Mouse (Mus musculus) hindbrain, postnatal 0 days (tissue): ENCODE measurements around the gene Ttyh2. TPM values are rescaled to one million over a fixed set of nuclear protein-coding genes. Genes with fewer than 3 reads are reported as not detected.

ENCODE experiments used
- ATAC-seq: fragments of 200-750 bp; cut with Nextera tagmentation; 2 replicates; pipeline ENCODE4 v1.8.0; 2017; ENCODE audit warnings: mild to moderate bottlenecking, moderate TSS enrichment, moderate library complexity
- DNase-seq: peaks from one replicate; pipeline ENCODE4 v3.0.0-alpha.2; 2015; ENCODE audit warnings: low spot score
- H3K27ac ChIP-seq: fragments of 300-500 bp; sonication (generic); 2 replicates; pipeline ENCODE4 v1.5.1; 2014; ENCODE audit warnings: mild to moderate bottlenecking
- H3K27me3 ChIP-seq: fragments of 300-500 bp; sonication (generic); 2 replicates; pipeline ENCODE4 v1.6.1; 2014; ENCODE audit warnings: low read length, mixed read lengths; ENCODE audit not compliant: insufficient read depth
- H3K36me3 ChIP-seq: fragments of 300-500 bp; sonication (generic); 2 replicates; pipeline ENCODE4 v1.6.1; 2014; ENCODE audit warnings: low read length, mixed read lengths; ENCODE audit not compliant: insufficient read depth
- H3K4me1 ChIP-seq: fragments of 300-500 bp; sonication (generic); 2 replicates; pipeline ENCODE4 v1.6.1; 2014; ENCODE audit warnings: antibody characterized with exemption, low read length, mixed read lengths; ENCODE audit not compliant: insufficient read depth
- H3K4me2 ChIP-seq: fragments of 300-500 bp; sonication (generic); 2 replicates; pipeline ENCODE4 v1.6.1; 2014; ENCODE audit warnings: low read depth, mild to moderate bottlenecking, low read length, moderate library complexity, mixed read lengths
- H3K4me3 ChIP-seq: fragments of 300-500 bp; sonication (generic); 2 replicates; pipeline ENCODE4 v1.5.1; 2014; ENCODE audit warnings: low read length
- H3K9ac ChIP-seq: fragments of 300-500 bp; sonication (generic); replicated peaks from 2 replicates; pipeline ENCODE4 v1.6.1; 2014; ENCODE audit warnings: mild to moderate bottlenecking, low read length, moderate library complexity, mixed read lengths
- H3K9me3 ChIP-seq: fragments of 300-500 bp; sonication (generic); 2 replicates; pipeline ENCODE4 v1.6.1; 2016; ENCODE audit warnings: low read length, mixed read lengths
- CTCF ChIP-seq: IDR thresholded peaks from 2 replicates; pipeline ENCODE4 v1.5.1; 2016; ENCODE audit warnings: antibody characterized with exemption, control low read depth, low read depth
- WGBS: fragments of 180-500 bp; shearing (Covaris S2); extraction: QIAGEN DNeasy Blood & Tissue Kit; methylation state at CpG from one replicate; pipeline ENCODE4 v1.1.7; 2014; 5-methylcytosine and 5-hydroxymethylcytosine counted together
- polyA plus RNA-seq: library from polyadenylated mRNA; unstranded; fragments of >200 nt; fragmentation: Nextera tagmentation; extraction: Ambion mirVana; gene quantifications from 2 replicates; pipeline ENCODE4 v1.2.1, GENCODE M21; 2015
- total RNA-seq: library from RNA; depleted of rRNA; stranded (reverse); fragments of >200 nt; gene quantifications from 2 replicates; pipeline ENCODE4 v1.2.3, GENCODE M21; 2014

Gene Ttyh2
- total and polyA plus RNA-seq, 2 experiments from 2014 or later: 38.6 to 75.8 TPM

GRCm38 (mm10) chr11:114736913-114737624 is 61.8 kb downstream of the Ttyh2 start:
- peak; percentile 87 for TF ChIP-seq CTCF
- Histone ChIP-seq H3K9ac (peak overlapping the region; percentile 28; the same call in 1 of the 2 replicates), H3K4me1 (no peaks in the 10 kb centered on the region), H3K4me3 (no peak overlapping the region), H3K27ac (peak overlapping the region; percentile 65), H3K27me3 (no peaks in the 10 kb centered on the region), H3K4me2 (no peak overlapping the region), H3K36me3 (no peaks in the 10 kb centered on the region), H3K9me3 (no peaks in the 10 kb centered on the region)
- ATAC-seq (peak; percentile 75), DNase-seq (peak; percentile 82)
- 21% methylated on average over 11 of the region's 11 CpGs for WGBS

GRCm38 (mm10) chr11:114740598-114740997 is 65.4 kb downstream of the Ttyh2 start:
- Histone ChIP-seq H3K4me3 (no peak overlapping the region), H3K9ac (no peak overlapping the region), H3K9me3 (no peaks in the 10 kb centered on the region), H3K36me3 (no peaks in the 10 kb centered on the region), H3K27ac (no peak overlapping the region), H3K27me3 (no peaks in the 10 kb centered on the region), H3K4me2 (no peak overlapping the region), H3K4me1 (no peaks in the 10 kb centered on the region)
- DNase-seq (peak; percentile 31), ATAC-seq (no peak)
- TF ChIP-seq CTCF: no peak
- WGBS: 28% methylated on average over 10 of the region's 10 CpGs

- H3K9me3 ChIP-seq: no peaks in the 10 kb centered on the region
- no peak overlapping the region for H3K4me3 ChIP-seq
- no peak overlapping the region for H3K4me2 ChIP-seq
- no peaks in the 10 kb centered on the region for H3K4me1 ChIP-seq
- no peak for TF ChIP-seq CTCF
- WGBS: 12% methylated on average over 6 of the region's 6 CpGs
- DNase-seq (no peak), ATAC-seq (no peak)
- no peaks in the 10 kb centered on the region for H3K36me3 ChIP-seq
- no peak overlapping the region for H3K27ac ChIP-seq
- no peak overlapping the region for H3K9ac ChIP-seq
- H3K27me3 ChIP-seq: no peaks in the 10 kb centered on the region
Measured at GRCm38 (mm10) chr11:114741451-114741850, 66.2 kb downstream of the Ttyh2 start.

GRCm38 (mm10) chr11:114745134-114745533 is 69.9 kb downstream of the Ttyh2 start:
- no peak overlapping the region for H3K9ac ChIP-seq
- H3K4me3 ChIP-seq: no peak overlapping the region

GRCm38 (mm10) chr11:114747564-114748138 is 72.4 kb downstream of the Ttyh2 start:
- Histone ChIP-seq H3K4me3 (no peak overlapping the region), H3K4me1 (no peaks in the 10 kb centered on the region), H3K4me2 (no peak overlapping the region), H3K9ac (no peak overlapping the region), H3K27ac (no peak overlapping the region), H3K27me3 (no peaks in the 10 kb centered on the region), H3K36me3 (no peaks in the 10 kb centered on the region), H3K9me3 (no peaks in the 10 kb centered on the region)
- DNase-seq (no peak), ATAC-seq (no peak)
- TF ChIP-seq CTCF: no peak
- 87% methylated on average over 12 of the region's 12 CpGs for WGBS

More at GRCm38 (mm10) chr11:114745134-114745533, 69.9 kb downstream of the Ttyh2 start:
- H3K27me3 ChIP-seq: no peaks in the 10 kb centered on the region
- DNase-seq (peak; percentile 95), ATAC-seq (peak; percentile 82)
- H3K27ac ChIP-seq: no peak overlapping the region
- 0% methylated on average over 12 of the region's 12 CpGs for WGBS
- H3K4me2 ChIP-seq: peak overlapping the region; percentile 48
- no peaks in the 10 kb centered on the region for H3K4me1 ChIP-seq
- H3K36me3 ChIP-seq: no peaks in the 10 kb centered on the region
- TF ChIP-seq CTCF: peak; percentile 99
- H3K9me3 ChIP-seq: no peaks in the 10 kb centered on the region

- Histone ChIP-seq H3K27ac (no peak within 1 kb of the TSS), H3K4me3 (peak within 1 kb of the TSS; percentile 46), H3K36me3 (no peaks in the 10 kb centered on the region), H3K27me3 (peaks cover 8% of the 10 kb centered on the region; the same call in 1 of the 2 replicates), H3K9me3 (no peaks in the 10 kb centered on the region), H3K4me1 (no peaks in the 10 kb centered on the region), H3K9ac (peak within 1 kb of the TSS; percentile 43), H3K4me2 (peak within 1 kb of the TSS; percentile 90)
- DNase-seq (peak; percentile 52), ATAC-seq (peak; percentile 72; the same call in 1 of the 2 replicates)
- WGBS: 3% methylated on average over 51 of the region's 51 CpGs
- TF ChIP-seq CTCF: no peak
Measured at GRCm38 (mm10) chr11:114764820-114765818, 89.9 kb downstream of the Ttyh2 start, which contains the start of gene Kif19a. Gene Kif19a, plus strand, starts transcription at chr11:114765388.
